Mouse (Mus musculus): ENCODE results near the gene Impdh1. TPM values are rescaled to one million over a fixed set of nuclear protein-coding genes. Genes with fewer than 3 reads are reported as not detected.
"Not testable (repeated sequence)": the region's sequence is repeated elsewhere in the genome, so short reads cannot be mapped to it uniquely, and the experiment has no call there.

Gene Impdh1
- polyA plus RNA-seq, 1 experiment from 2014 or later = 71.7 TPM

DNA sequence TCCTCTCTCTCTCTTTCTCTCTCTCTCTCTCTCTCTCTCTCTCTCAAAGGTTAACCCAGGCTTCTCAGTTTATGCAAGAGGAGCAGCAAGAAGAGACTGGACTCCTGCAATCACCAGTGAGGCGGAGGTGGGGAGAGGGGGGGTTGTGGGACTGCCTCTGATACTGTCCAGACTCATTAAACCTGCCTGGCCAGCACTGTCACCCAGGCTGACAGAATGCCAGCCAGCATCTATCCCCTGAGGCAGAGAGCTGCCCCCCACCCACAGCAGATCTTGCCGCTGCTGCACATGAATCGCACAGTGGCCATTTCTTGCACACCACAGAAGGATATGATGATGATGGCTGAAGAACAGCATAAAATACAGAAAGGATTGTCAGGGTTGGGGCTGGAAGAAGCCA is 41.1 kb downstream of the Impdh1 start:
- peaks cover 32% of the 10 kb centered on the region for H3K4me1 ChIP-seq (replicated peaks)
- 72% methylated on average over 3 of the region's 3 CpGs for WGBS
- peaks cover 16% of the 10 kb centered on the region for H3K27me3 ChIP-seq
- no peak overlapping the region for H3K4me2 ChIP-seq
- ATAC-seq (ENCODE audit: low FRiP score, low read depth) = no peak
- no peak overlapping the region for H3K4me3 ChIP-seq
- no peak overlapping the region for H3K27ac ChIP-seq (replicated peaks)
- no peaks in the 10 kb centered on the region for H3K9me3 ChIP-seq
- H3K36me3 ChIP-seq = no peaks in the 10 kb centered on the region; the same call in 1 of the 2 replicates
- H3K9ac ChIP-seq = no peak overlapping the region

DNA sequence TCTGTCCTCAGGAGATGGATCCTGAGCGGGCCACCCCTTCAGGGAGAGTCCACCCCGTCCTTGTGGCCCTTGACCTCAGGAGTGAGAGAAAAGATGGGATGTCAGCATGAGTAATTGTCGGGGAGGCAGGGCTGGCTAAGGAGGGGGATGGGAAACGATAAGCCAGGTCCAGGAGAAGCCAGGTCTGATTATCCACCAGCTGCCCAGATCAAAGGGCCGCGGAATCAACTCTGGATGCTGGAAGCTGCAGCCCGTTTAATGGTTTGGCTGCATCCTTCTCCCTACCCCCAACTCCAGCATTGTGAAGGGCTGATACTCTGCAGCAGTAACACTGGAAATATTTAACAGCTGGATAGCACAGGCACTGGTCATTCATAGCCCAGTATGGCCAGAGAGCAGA is 41.8 kb downstream of the Impdh1 start:
- ATAC-seq (ENCODE audit: low FRiP score, low read depth) = no peak
- Histone ChIP-seq H3K27ac (replicated peaks) (no peak overlapping the region), H3K4me1 (replicated peaks) (peaks cover 32% of the 10 kb centered on the region), H3K27me3 (peaks cover 21% of the 10 kb centered on the region), H3K36me3 (no peaks in the 10 kb centered on the region; the same call in 1 of the 2 replicates), H3K9me3 (no peaks in the 10 kb centered on the region), H3K4me3 (no peak overlapping the region), H3K4me2 (no peak overlapping the region), H3K9ac (no peak overlapping the region)
- WGBS = 32% methylated on average over 7 of the region's 7 CpGs

DNA sequence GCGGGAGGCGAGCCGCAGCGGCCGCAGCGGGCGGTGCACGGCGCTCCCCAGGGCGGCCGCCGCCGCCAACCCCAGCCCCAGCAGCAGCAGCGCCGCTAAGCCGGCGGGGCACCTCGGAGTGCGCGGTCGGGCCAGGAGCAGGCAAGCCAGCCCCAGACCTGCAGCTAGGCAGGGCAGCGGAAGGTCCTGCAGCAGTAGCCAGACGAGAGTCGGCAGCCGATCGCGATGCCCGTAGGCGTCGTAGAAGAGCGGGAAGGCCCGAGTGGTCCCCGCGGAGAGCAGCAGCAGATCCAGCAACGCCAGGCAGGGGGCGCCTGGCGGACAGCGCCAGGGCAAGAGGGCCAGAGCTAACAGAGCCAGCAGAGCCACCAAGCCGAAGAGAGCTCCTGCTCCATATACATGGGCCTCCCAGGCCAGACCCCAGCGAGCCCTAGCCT is 45.2 kb downstream of the Impdh1 start:
- Histone ChIP-seq H3K27me3 (peaks cover 30% of the 10 kb centered on the region), H3K4me1 (replicated peaks) (peaks cover 24% of the 10 kb centered on the region), H3K9me3 (no peaks in the 10 kb centered on the region), H3K36me3 (no peaks in the 10 kb centered on the region), H3K4me3 (peak overlapping the region; percentile 41), H3K9ac (peak overlapping the region; percentile 46), H3K4me2 (peak overlapping the region; percentile 90), H3K27ac (replicated peaks) (no peak overlapping the region)
- peak; percentile 55 for ATAC-seq (ENCODE audit: low FRiP score, low read depth)
- 1% methylated on average over 38 of the region's 40 CpGs for WGBS

DNA sequence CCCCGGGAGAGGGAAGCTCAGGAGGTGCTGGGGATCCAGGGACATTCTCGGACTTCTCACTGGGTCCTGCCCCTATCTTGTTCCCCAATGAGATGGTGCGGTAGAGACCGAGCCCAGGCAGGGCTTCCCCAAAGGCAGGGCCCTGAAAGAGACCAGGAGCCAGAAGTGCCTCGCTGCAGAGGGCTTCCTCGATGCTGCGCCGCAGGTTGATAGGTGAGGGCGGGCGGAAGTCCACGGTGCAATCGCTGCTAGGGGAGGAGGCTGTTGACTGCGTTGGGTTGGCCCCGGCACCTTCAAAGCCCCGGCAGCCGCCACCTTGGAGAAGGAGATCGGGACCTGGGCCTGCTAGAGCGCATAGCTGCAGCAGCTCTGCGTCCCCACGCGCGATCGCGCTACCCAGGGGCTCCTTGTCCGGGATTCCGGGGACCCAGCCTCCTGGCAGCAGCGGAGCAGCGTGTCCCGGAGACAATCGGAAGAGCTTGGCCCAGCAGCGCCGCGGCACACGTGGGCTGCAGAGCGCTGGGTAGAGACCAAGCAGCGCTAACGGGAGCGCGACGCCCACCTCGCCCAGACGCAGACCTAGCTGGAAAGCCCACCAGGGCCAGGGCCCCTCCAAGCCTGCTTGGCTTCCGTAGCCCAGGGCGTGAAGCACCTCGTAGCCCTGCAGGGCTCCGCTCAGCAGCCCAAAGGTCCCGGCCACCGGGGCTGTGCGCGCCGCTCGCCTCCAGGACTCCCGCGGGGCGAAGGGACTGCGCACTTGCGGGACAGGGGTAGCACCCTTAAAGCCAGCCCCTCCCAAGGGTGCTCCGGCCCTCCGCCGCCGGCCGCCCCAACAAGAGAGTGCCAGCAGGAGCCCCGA is 45.9 kb downstream of the Impdh1 start:
- 2% methylated on average over 63 of the region's 63 CpGs for WGBS

DNA sequence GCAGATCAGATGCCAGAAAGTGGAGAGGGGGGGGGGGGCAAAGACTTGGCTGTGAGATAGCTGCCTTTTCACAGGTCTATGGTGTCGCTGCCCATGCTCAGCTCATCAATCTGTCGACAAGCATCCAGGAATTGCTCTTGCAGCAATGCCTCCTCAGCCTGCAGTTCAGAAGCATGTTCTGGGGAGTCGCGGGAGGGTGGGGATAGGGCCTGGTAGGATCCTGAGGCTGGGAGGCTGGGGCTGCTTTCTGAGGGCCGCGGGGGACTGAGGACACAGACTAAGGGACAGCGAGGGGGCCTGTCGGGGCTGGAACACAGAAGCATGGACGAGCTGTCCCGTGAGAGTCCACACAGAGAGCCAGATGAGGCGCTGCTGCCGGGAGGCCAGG is 46.5 kb downstream of the Impdh1 start:
- Histone ChIP-seq H3K4me3 (peak overlapping the region; percentile 41), H3K4me1 (replicated peaks) (peaks cover 28% of the 10 kb centered on the region), H3K27ac (replicated peaks) (no peak overlapping the region), H3K9me3 (no peaks in the 10 kb centered on the region), H3K36me3 (no peaks in the 10 kb centered on the region), H3K27me3 (peaks cover 30% of the 10 kb centered on the region), H3K9ac (no peak overlapping the region; the same call in 1 of the 2 replicates), H3K4me2 (peak overlapping the region; percentile 90)
- ATAC-seq (ENCODE audit: low FRiP score, low read depth) = no peak
- 8% methylated on average over 12 of the region's 12 CpGs for WGBS

More for the DNA sequence above, 45.9 kb downstream of the Impdh1 start:
- Histone ChIP-seq H3K36me3 (no peaks in the 10 kb centered on the region), H3K27me3 (peaks cover 30% of the 10 kb centered on the region), H3K4me2 (peak overlapping the region; percentile 90), H3K4me3 (peak overlapping the region; percentile 41), H3K4me1 (replicated peaks) (peaks cover 24% of the 10 kb centered on the region), H3K27ac (replicated peaks) (no peak overlapping the region), H3K9me3 (no peaks in the 10 kb centered on the region), H3K9ac (peak overlapping the region; percentile 46)
- peak; percentile 60 for ATAC-seq (ENCODE audit: low FRiP score, low read depth)

DNA sequence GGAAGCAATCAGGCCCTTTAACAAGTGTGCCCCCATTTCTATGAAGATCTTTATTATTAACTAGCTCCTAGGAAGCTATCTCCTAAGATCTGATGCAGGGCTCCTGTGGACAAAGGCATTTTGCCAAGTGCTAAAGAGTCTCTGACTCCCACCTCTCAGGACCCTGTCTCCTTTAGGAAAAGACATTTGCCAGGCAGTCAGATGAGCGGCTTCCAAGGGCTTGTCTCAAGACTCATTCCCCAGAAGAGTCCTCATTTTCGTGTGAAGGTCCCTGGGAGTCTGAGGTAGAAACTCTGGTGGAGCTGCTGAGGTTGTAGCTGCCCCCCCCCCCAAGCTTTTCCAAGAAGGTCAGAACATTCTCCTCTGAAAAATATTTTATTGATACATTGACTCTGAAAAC is 47.3 kb downstream of the Impdh1 start:
- no peak overlapping the region for H3K4me2 ChIP-seq
- H3K4me3 ChIP-seq = no peak overlapping the region
- H3K4me1 ChIP-seq (replicated peaks) = peaks cover 31% of the 10 kb centered on the region
- H3K36me3 ChIP-seq = no peaks in the 10 kb centered on the region
- H3K9ac ChIP-seq = no peak overlapping the region
- H3K27me3 ChIP-seq = peaks cover 28% of the 10 kb centered on the region
- 58% methylated on average over 2 of the region's 2 CpGs for WGBS
- H3K9me3 ChIP-seq = no peaks in the 10 kb centered on the region
- no peak for ATAC-seq (ENCODE audit: low FRiP score, low read depth)
- no peak overlapping the region for H3K27ac ChIP-seq (replicated peaks)

DNA sequence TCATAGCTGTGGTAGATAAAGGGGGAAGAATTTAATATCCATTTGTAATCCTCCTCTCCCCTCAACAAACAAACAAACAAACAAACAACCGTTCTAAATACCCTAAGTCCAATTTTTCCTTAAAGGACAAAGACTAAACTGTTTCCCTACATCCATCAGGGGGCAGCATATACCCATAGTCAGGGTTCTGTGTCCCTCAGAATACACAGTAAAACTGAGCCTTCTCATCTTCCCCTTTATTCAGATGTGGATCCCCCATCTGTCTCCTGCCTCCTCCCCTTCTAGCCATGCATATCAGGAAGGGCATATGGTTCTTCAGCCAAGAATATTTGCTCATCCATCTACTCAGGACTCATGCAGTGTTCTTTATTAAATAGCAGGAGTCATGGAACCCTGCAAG is 50.0 kb downstream of the Impdh1 start:
- Histone ChIP-seq H3K9me3 (no peaks in the 10 kb centered on the region), H3K4me2 (no peak overlapping the region), H3K27me3 (peaks cover 14% of the 10 kb centered on the region), H3K4me1 (replicated peaks) (peaks cover 37% of the 10 kb centered on the region), H3K9ac (no peak overlapping the region), H3K4me3 (no peak overlapping the region), H3K27ac (replicated peaks) (no peak overlapping the region), H3K36me3 (no peaks in the 10 kb centered on the region)
- peak; percentile 61 for ATAC-seq (ENCODE audit: low FRiP score, low read depth)
- 3% methylated on average over 1 of the region's 1 CpGs for WGBS

DNA sequence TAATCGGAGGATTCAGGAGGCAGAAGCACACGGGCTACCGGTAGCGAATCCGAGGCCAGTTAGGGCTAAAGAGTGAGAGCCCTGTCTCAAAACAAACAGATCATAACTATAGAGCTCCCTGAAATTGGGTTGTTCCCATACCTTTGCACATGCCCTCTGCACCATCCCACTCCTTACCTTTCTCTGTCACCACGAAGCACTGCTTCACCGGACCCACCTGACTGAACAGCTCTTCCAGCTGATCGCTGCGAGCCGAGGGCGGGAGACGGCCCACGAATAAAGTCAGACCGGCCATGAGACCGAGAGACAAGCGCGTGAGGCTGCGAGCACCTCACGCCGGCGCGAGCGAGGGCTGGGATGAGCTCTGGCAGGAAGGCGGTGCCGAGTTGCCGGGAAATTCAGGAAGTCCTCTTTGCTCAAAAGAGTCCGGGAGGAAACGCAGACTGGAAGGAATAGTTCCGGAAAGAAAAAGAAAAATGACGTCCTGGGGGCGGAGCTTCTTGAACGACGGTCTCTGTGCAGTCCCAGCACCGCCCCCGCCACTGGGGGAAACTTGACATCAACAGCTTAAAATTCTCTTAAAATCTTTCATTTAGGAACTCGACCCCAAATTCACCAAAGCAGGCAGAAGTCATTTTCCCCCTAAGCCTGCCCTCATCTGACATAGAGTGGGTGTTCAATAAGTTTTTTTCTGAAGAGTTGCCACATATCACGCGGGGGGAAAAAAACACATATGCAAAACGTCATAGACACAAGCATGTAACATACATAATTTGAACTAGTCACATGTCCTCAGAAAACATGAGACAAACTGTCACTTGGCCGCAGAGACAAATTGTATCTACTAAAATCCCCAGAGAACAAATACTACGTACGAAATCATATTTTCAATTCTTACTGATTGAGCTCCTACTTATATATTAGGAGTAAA is 51.6 kb downstream of the Impdh1 start, which contains the start of gene Rbm28:
Gene Rbm28, minus strand, starts transcription at position 693 of the 931 bp plus-strand sequence.
- peaks cover 22% of the 10 kb centered on the region for H3K4me1 ChIP-seq (replicated peaks)
- H3K36me3 ChIP-seq = peaks cover 10% of the 10 kb centered on the region
- H3K9me3 ChIP-seq = no peaks in the 10 kb centered on the region
- WGBS = 8% methylated on average over 42 of the region's 42 CpGs
- H3K27me3 ChIP-seq = peaks cover 10% of the 10 kb centered on the region; the same call in 1 of the 2 replicates
- ATAC-seq (ENCODE audit: low FRiP score, low read depth) = peak; percentile 78
- H3K4me2 ChIP-seq = peak within 1 kb of the TSS; percentile 90
- peak within 1 kb of the TSS; percentile 71 for H3K9ac ChIP-seq
- H3K4me3 ChIP-seq = peak within 1 kb of the TSS; percentile 69
- H3K27ac ChIP-seq (replicated peaks) = no peak within 1 kb of the TSS

DNA sequence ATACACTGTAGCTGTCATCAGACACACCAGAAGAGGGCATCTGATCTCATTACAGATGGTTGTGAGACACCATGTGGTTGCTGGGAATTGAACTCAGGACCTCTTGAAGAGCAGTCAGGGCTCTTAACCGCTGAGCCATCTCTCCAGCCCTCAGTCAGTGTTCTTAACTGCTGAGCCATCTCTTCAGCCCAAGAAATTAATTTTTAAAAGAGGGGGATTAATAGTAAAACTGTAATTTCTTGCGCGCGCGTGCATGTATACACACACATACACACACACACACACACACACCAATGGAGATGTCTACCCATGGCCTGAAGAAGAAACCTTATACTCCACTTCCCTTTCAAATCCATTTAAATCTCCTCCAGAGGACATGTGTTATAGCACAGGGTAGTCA is 54.9 kb downstream of the Impdh1 start:
- Histone ChIP-seq H3K4me1 (replicated peaks) (peaks cover 16% of the 10 kb centered on the region), H3K36me3 (peaks cover 42% of the 10 kb centered on the region)
- not testable (repeated sequence) for H3K9ac ChIP-seq; H3K4me2 ChIP-seq; ATAC-seq (ENCODE audit: low FRiP score, low read depth); H3K9me3 ChIP-seq; H3K27me3 ChIP-seq; H3K27ac ChIP-seq (replicated peaks); H3K4me3 ChIP-seq
- 99% methylated on average over 5 of the region's 5 CpGs for WGBS

DNA sequence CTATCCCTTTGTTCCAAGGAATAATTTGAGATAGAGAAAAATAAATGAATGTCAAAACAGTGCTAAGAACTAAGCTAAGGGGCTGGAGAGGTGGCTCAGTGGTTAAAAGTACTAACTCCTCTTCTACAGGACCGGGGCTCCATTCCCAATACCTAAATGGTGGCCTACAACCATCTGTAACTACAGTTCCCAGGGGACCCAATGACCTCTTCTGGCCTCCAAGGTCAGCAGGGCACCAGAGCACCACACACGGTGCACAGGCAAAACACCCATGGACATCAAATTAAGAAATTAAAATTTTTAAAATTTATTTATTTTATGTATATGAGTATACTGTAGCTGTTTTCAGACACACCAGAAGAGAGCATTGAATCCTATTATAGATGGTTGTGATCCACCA is 55.4 kb downstream of the Impdh1 start:
- 93% methylated on average over 2 of the region's 2 CpGs for WGBS
- Histone ChIP-seq H3K9me3 (no peaks in the 10 kb centered on the region), H3K4me1 (replicated peaks) (peaks cover 15% of the 10 kb centered on the region), H3K4me3 (no peak overlapping the region), H3K4me2 (no peak overlapping the region), H3K36me3 (peaks cover 47% of the 10 kb centered on the region), H3K9ac (no peak overlapping the region), H3K27me3 (no peaks in the 10 kb centered on the region), H3K27ac (replicated peaks) (no peak overlapping the region)
- no peak for ATAC-seq (ENCODE audit: low FRiP score, low read depth)

DNA sequence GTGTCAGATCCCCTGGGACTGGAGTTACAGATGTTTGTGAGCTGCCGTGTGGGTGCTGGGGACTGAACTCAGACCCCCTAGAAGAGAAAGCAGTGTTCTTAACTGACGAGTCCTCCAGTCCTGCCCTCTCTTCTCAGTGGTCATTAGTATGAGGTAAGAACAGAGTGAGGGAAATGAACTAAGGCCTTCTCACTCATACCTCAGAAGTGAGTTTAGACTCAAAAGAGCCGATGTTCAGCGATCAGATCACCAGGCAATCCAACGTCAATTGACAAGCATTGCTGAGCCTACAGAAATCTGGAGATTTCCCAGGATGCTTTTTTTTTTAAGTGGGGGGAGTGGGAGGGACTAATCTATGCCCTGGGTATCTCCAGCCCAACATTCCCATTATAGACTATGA is 59.8 kb downstream of the Impdh1 start:
- no peak overlapping the region for H3K4me2 ChIP-seq
- H3K4me3 ChIP-seq = no peak overlapping the region
- no peak overlapping the region for H3K27ac ChIP-seq (replicated peaks)
- H3K9ac ChIP-seq = no peak overlapping the region
- WGBS = 95% methylated on average over 5 of the region's 5 CpGs
- H3K4me1 ChIP-seq (replicated peaks) = no peaks in the 10 kb centered on the region
- no peaks in the 10 kb centered on the region for H3K27me3 ChIP-seq
- ATAC-seq (ENCODE audit: low FRiP score, low read depth) = no peak
- no peaks in the 10 kb centered on the region for H3K9me3 ChIP-seq
- H3K36me3 ChIP-seq = peaks cover 86% of the 10 kb centered on the region
